Mouse (Mus musculus): ENCODE measurements around the gene Gm37240. TPM values are rescaled to one million over a fixed set of nuclear protein-coding genes. Genes with fewer than 3 reads are reported as not detected.

Gm37240 gene
- polyA plus RNA-seq, 1 experiment: 0.53 TPM

DNA sequence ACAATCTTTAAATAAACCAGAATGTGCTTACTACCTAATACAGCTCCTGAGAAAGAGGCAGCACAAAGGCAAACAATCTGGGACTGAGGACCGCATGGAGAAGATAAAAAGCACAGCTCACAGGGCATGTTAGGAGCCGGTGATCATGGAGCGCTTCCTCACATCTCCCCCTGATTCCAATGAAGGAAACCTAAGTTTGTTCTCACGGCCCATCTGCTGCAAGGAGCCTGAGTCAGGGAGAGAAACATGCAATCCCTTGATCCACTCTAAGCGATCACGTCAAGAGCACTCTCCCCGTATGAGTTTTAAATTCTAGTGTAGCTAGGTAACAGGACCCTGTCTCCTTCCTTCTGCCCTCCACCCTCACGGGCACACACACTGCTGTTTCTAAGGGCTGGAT lies 210.2 kb downstream of the Gm37240 start:
- TF ChIP-seq CTCF (IDR thresholded peaks at IDR 0.05; ENCODE audit: borderline replicate concordance, extremely low read depth, insufficient read depth, insufficient read length): no peak
- TF ChIP-seq POLR2A (IDR thresholded peaks at IDR 0.05; ENCODE audit: borderline replicate concordance, extremely low read depth, insufficient read depth, insufficient read length, poor library complexity, severe bottlenecking): no peak
- no peak for DNase-seq (ENCODE audit: low read depth)

DNA sequence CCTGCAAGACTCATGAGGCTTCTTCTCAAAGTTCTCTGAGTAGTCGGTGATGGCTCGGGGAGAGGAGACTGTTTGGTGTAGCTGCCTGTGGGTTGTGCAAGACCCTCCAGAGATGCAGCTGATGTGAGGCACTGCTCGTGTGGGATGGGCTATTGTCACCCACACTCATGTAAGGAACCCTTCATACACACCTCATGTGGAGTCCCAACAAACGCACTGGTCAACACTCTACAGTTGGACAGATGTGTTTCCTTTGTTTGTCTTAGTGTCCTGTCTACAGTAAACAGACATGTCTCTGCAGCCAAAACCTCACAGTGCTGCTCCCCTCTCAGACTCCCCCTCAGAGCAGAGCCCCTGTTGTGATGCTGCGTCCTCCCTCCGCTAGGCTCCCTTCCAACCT lies 217.5 kb downstream of the Gm37240 start:
- DNase-seq (ENCODE audit: low read depth): no peak
- no peak for TF ChIP-seq CTCF (IDR thresholded peaks at IDR 0.05; ENCODE audit: borderline replicate concordance, extremely low read depth, insufficient read depth, insufficient read length)
- no peak for TF ChIP-seq POLR2A (IDR thresholded peaks at IDR 0.05; ENCODE audit: borderline replicate concordance, extremely low read depth, insufficient read depth, insufficient read length, poor library complexity, severe bottlenecking)

DNA sequence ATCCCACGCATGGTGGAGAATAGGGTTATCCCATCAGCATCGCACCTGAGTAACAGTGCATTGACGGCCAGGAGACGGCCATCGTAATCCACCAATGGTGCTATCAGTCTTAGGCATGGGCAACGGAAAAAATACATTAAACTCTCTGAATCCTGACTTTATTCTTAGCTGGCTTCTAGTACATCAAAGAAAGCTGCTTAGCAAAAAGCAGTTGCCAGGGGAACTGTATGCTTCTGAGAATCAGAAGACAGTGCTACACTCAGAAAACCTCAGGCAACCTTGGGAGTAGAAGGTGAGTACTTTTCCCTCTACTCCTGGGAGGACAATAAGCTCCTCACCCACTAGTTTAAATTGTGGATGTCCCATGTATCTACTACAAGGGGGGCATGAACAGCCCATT lies 219.6 kb downstream of the Gm37240 start:
- TF ChIP-seq POLR2A (IDR thresholded peaks at IDR 0.05; ENCODE audit: borderline replicate concordance, extremely low read depth, insufficient read depth, insufficient read length, poor library complexity, severe bottlenecking): no peak
- TF ChIP-seq CTCF (IDR thresholded peaks at IDR 0.05; ENCODE audit: borderline replicate concordance, extremely low read depth, insufficient read depth, insufficient read length): no peak
- DNase-seq (ENCODE audit: low read depth): no peak

DNA sequence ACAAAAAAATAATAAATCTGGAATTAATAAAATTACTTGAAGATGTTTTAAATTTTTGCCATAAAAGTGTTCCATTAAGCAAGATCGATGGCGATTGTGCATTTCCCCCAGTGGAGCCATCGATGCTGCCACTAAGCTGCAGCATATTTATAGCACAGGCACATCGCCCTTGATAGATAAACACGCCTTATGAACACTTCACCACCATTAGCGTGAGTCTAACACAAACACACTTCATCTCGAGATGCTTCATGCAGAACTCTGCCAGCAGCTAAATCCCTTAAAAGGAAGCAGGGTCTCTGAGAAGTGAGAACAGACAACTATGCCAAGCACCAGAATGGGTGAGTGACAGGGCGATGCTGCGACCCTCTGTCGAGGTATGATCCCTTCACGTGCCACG lies 220.6 kb downstream of the Gm37240 start:
- DNase-seq (ENCODE audit: low read depth): peak; percentile 49

DNA sequence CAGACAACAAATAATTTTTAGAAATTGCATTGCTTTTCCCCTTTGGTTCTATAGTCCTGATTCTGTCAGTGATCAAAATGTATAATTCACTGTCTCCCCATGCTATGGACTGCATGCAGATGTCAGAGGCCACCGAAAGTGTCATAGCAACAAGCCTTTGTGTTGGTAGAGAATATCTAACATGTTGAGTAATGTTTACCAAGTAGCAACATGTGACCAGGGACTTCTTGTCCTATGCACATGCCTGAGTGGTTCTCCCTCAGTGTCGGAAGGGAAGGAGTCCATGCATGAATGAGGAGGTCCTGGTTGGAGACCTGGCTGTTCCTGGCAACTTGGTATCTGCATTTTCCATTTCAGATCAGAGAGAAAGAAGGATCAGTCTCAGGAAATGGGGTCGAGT lies 221.2 kb downstream of the Gm37240 start:
- DNase-seq (ENCODE audit: low read depth): no peak

More for the DNA sequence above, 220.6 kb downstream of the Gm37240 start:
- TF ChIP-seq POLR2A (IDR thresholded peaks at IDR 0.05; ENCODE audit: borderline replicate concordance, extremely low read depth, insufficient read depth, insufficient read length, poor library complexity, severe bottlenecking) (no peak), CTCF (IDR thresholded peaks at IDR 0.05; ENCODE audit: borderline replicate concordance, extremely low read depth, insufficient read depth, insufficient read length) (no peak)

DNA sequence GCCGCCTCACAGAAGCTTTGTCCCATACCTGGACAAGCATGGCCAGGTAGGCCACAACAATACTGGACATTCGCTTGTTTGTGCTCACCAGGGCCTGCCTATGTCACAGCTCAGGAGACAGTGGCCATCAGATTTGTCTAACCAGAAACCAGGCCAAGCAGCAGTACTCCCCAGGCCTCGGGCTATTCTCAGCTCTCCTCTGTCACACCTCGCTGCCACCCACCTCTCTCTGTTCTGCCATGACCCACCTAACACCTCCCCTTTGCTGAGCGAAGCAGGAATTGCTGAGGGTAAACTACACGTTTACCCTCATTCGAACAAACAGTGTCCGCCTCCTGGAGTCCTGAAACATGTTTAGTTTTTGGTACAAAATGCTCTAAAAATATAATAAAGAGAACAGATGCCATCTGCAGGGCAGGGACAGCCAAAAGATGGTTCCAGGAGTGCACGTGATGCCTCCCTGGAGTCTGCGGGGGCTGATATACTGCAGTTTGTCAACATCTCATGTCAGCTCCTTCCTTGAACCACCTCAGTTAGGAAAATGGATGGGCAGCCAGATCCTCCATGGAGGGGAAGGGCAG lies 222.6 kb downstream of the Gm37240 start:
- DNase-seq (ENCODE audit: low read depth): no peak
- no peak for TF ChIP-seq POLR2A (IDR thresholded peaks at IDR 0.05; ENCODE audit: borderline replicate concordance, extremely low read depth, insufficient read depth, insufficient read length, poor library complexity, severe bottlenecking)
- TF ChIP-seq CTCF (IDR thresholded peaks at IDR 0.05; ENCODE audit: borderline replicate concordance, extremely low read depth, insufficient read depth, insufficient read length): no peak

More for the DNA sequence above, 221.2 kb downstream of the Gm37240 start:
- no peak for TF ChIP-seq CTCF (IDR thresholded peaks at IDR 0.05; ENCODE audit: borderline replicate concordance, extremely low read depth, insufficient read depth, insufficient read length)
- no peak for TF ChIP-seq POLR2A (IDR thresholded peaks at IDR 0.05; ENCODE audit: borderline replicate concordance, extremely low read depth, insufficient read depth, insufficient read length, poor library complexity, severe bottlenecking)

DNA sequence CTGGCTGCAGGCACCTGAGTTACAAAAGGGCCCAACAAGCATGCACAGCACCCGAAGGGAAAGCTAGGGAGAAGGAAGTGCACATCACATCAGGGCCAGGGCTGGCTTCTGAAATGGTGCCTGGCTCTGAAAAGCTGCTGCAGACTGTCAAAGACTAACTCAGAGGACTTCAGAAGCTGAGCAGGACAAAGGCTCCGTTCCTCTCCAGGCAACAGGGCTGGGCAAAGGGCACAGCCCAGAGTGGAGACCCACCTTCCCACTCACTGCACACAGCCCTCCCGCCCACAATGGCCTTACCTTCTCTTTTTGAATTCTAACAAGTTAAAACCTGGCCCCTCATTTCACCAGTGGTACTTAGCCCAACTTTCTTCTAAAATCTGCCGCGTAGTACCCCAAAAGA lies 223.5 kb downstream of the Gm37240 start:
- no peak for DNase-seq (ENCODE audit: low read depth)
- TF ChIP-seq CTCF (IDR thresholded peaks at IDR 0.05; ENCODE audit: borderline replicate concordance, extremely low read depth, insufficient read depth, insufficient read length): no peak
- TF ChIP-seq POLR2A (IDR thresholded peaks at IDR 0.05; ENCODE audit: borderline replicate concordance, extremely low read depth, insufficient read depth, insufficient read length, poor library complexity, severe bottlenecking): no peak

DNA sequence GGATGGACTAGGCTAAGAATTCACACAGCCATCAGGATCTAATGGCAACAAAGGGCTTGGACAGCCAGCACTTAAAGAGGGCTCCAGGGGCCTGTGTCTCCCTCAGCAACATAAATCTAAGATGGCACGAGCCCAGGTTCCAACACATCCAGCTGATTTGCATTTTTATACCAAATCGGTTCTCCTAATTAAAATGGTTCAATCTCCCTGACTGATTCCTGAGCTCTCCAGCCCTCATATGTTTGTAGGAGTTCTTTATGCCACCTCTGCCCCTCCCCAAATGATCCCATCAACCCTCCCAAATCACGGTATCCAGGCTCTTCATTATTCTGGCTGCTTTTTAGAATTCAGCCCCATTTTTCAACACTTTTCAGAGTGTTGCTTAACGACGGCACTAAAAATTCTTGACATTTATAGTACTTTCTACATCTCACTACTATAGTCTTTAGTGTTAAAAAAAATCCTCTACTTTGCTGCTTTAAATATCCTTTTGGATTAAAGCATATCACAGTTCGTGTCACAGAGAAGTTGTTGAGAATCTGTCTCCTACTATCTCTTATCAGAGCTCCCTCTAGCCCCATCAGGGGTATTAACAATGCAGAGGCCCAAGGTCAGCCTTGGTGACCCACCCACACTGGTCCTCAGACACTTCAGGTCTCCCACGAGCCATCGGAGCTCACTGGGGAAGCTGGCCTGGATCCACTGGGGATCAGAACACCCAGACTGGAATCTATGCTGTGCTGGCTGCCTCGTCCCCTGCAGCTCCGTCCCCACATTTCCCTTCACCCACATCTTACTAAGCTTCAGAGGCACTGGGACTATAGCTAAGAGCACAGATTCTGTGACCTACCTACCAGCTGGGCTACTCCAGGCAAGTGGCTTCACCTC lies 225.1 kb downstream of the Gm37240 start:
- TF ChIP-seq POLR2A (IDR thresholded peaks at IDR 0.05; ENCODE audit: borderline replicate concordance, extremely low read depth, insufficient read depth, insufficient read length, poor library complexity, severe bottlenecking): no peak
- TF ChIP-seq CTCF (IDR thresholded peaks at IDR 0.05; ENCODE audit: borderline replicate concordance, extremely low read depth, insufficient read depth, insufficient read length): no peak
- peak; percentile 62 for DNase-seq (ENCODE audit: low read depth)

DNA sequence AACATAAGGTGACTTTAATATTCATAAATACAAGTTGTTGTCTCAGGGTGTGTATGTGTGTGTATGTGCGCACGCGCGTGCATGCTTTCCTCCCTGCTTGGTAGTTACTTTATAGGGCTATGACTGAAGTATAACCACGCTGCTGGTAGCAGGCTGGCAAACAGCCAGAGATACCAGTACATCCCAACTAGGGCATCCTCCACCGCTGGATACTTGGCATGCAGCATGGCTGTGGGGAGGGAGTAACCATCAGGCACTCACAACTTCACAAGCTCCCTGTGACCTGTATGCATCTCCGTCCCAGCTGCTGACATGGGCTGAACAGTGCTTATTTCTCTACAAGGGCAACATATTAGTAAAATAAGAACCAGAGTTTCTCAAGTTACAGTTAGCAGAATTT lies 227.6 kb downstream of the Gm37240 start:
- no peak for DNase-seq (ENCODE audit: low read depth)
- TF ChIP-seq POLR2A (IDR thresholded peaks at IDR 0.05; ENCODE audit: borderline replicate concordance, extremely low read depth, insufficient read depth, insufficient read length, poor library complexity, severe bottlenecking) (no peak), CTCF (IDR thresholded peaks at IDR 0.05; ENCODE audit: borderline replicate concordance, extremely low read depth, insufficient read depth, insufficient read length) (no peak)

DNA sequence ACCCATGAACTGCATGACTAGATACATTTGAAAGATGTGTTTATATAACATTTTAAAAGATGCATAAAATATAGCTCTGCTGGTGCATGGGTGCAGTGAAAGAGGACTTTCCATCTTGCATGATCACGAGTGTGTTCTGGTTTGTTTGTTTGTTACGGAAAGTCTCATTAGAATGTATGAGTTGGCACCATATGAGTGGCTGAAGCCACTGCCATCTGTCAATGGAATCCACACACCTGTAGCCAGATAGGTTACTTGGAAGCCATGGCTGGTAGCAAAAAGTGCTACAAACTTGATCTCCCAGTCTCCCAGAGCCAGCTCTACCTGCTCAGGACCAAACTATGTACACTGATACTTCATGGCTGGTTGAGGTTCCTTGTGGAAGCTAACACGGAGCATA lies 231.8 kb downstream of the Gm37240 start:
- DNase-seq (ENCODE audit: low read depth): no peak
- TF ChIP-seq CTCF (IDR thresholded peaks at IDR 0.05; ENCODE audit: borderline replicate concordance, extremely low read depth, insufficient read depth, insufficient read length) (no peak), POLR2A (IDR thresholded peaks at IDR 0.05; ENCODE audit: borderline replicate concordance, extremely low read depth, insufficient read depth, insufficient read length, poor library complexity, severe bottlenecking) (no peak)

DNA sequence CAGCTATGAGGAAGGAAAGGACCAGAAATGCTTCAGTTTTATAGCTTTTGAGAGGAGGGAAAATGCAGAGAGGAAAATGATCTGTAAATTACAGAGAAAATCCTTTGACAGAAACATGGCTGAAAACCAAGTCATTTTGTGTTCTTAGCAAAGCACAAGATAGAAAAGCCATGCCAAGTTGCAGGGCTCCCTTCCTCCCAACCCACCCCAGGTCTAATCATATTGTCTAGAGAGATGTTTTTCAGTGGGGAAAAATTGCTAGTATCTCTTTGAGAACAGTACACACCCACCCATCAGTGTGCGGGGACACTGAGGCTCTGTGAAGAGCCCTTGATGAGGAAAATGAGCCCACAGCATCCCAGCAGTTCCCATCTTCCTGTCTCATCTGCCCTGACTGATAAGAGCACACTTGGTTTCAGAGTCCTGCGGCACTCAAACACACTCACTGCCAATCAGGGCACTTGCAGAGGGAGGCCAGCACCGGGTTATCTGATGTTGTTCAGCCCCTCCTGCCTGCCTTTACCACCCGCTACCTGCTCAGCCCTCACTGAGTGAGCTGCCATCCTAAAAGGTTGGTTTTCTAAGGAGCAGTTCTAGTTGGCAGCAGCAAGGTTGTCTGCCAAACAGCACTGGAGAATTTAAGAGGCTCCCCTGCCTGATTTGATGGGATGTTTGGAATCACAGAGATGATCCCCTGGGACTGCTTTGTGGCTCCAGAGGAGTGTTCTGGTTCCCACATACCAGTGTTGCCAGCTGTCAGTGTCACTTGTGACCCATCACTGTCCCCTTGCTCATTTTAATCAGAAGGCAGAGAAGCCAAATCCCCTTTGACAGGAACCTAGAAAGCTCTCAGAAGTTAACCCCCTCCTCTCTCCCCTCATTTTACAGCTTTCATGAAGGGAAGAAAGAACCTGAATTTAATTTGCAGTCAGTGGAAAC lies 234.3 kb downstream of the Gm37240 start:
- TF ChIP-seq POLR2A (IDR thresholded peaks at IDR 0.05; ENCODE audit: borderline replicate concordance, extremely low read depth, insufficient read depth, insufficient read length, poor library complexity, severe bottlenecking) (no peak), CTCF (IDR thresholded peaks at IDR 0.05; ENCODE audit: borderline replicate concordance, extremely low read depth, insufficient read depth, insufficient read length) (no peak)
- peak; percentile 39 for DNase-seq (ENCODE audit: low read depth)
